Mouse (Mus musculus) heart, adult 2 months (tissue): ENCODE measurements around the gene Crybb1.

Experiments
- CTCF ChIP-seq: fragments of 200-600 bp; IDR thresholded peaks from 2 replicates; pipeline ENCODE4 v1.8.1; 2022; ENCODE audit warnings: antibody characterized with exemption, mild to moderate bottlenecking, moderate library complexity
- POLR2A ChIP-seq: fragments of 200-500 bp; IDR thresholded peaks from 2 replicates; pipeline ENCODE4 v1.6.1; 2011; ENCODE audit warnings: mild to moderate bottlenecking, low read depth, low read length, control low read depth; ENCODE audit not compliant: insufficient read depth

DNA sequence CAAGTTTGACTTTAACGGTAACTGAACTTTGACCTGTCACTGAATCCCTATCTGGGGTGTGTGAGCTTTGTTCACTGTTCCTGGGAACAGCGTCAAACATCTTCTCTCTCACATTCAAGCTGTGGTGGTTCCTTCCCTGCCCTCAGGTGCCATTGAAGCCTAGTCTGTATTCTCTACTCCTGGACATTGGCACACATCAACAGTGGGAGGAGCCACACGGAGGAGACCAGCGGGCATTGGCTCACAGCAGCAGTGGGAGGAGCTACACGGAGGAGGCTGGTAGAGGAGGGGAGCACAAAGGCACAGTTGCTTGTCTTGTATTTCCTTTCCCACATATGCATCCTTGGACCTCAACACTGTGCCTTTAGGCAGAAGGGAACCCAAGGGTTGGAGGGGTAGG is 12.6 kb upstream of the Crybb1 start:
- TF ChIP-seq POLR2A = no peak
- TF ChIP-seq CTCF = no peak
